35 mouse cellular contexts compared by ENCODE assay signal in the genomic region with DNA sequence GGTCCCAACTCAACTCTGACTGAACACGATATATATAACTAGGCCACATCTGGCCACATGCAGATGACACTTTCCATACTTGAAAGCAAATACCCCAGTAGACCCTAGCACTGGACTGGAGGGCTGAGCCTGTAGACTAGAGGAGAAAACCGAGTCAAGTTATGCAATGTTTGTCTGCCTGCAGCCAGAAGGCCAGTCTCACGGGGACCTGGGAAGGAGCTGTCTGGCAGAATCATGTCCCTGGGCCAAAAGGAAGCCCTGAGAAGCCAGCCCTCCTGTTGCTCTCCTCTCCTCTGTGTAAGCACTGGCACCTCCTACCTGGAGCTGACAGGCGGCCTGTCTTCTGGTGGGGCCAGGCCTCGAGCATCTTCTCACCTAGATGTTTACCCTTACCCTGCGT. TPM values are rescaled to one million over a fixed set of nuclear protein-coding genes. Genes with fewer than 3 reads are reported as not detected.
DNase-seq lines count a peak whose midpoint lies in the region; ATAC-seq lines count a peak whose summit lies in the region.
"Had no signal": no experiment of that assay in that cellular context is flagged by ENCODE, and none has a peak within 500 bp of the region (broad histone marks: within the 10 kb centered on the region; RNA-seq: fewer than 3 reads in every experiment).

No protein-coding gene starts in this region.

- 62% methylated on average over 6 of the region's 6 CpGs for WGBS in heart, embryonic 13.5 days
- 58% methylated on average over 6 of the region's 6 CpGs for WGBS in stomach, embryonic 15.5 days

- peak; percentile 49 for DNase-seq in adrenal gland, postnatal 14 days
- no peak for DNase-seq in adrenal gland, adult (ENCODE audit: inconsistent age in 2 of 2, low spot score in 1 of 2)
- DNase-seq in heart, postnatal 25 days (ENCODE audit: low spot score): no peak
- peak; percentile 65 for DNase-seq in adipocyte (ENCODE audit: low spot score)
- no peak for DNase-seq in spleen, adult 12 weeks (ENCODE audit: low spot score)
- DNase-seq: adrenal gland, postnatal 10 days; cerebellum, adult 11 months; cerebellum, adult 9-10 months; cerebellum, postnatal 36 days; kidney, adult 8-10 months; kidney, postnatal 14 days; layer of hippocampus, adult 9-11 months; lung, postnatal 4 days; midbrain, embryonic 14.5 days; retina, postnatal 1 day; right cerebral cortex, postnatal 14 days; thymus, adult 2 months; thymus, postnatal 36 days had no signal

- ATAC-seq in heart, embryonic 13.5 days (ENCODE audit: extremely low read depth, insufficient number of reproducible peaks, low FRiP score, low TSS enrichment): no peak
- no peak for ATAC-seq in stomach, embryonic 15.5 days (ENCODE audit: insufficient read depth, low FRiP score, low read depth)
- ATAC-seq in erythroid progenitor cell, adult 5-6 weeks (replicated peaks; ENCODE audit: low FRiP score, poor library complexity, severe bottlenecking): no peak
- ATAC-seq: activated CD4-positive, CD25-positive, alpha-beta regulatory T cell, adult 4 months; forebrain, embryonic 14.5 days; intestine, embryonic 16.5 days had no signal

- H3K9me3 ChIP-seq in heart, embryonic 13.5 days: no peaks in the 10 kb centered on the region
- H3K9me3 ChIP-seq in stomach, embryonic 15.5 days: no peaks in the 10 kb centered on the region
- H3K9me3 ChIP-seq: heart, embryonic 15.5 days; hindbrain, embryonic 15.5 days; megakaryocyte, embryonic 14.5 days had no signal

- H3K4me1 ChIP-seq in heart, embryonic 13.5 days: peaks cover 68% of the 10 kb centered on the region
- H3K4me1 ChIP-seq in stomach, embryonic 15.5 days: peaks cover 47% of the 10 kb centered on the region

- H3K36me3 ChIP-seq in heart, embryonic 13.5 days: no peaks in the 10 kb centered on the region
- no peaks in the 10 kb centered on the region for H3K36me3 ChIP-seq in stomach, embryonic 15.5 days
- H3K36me3 ChIP-seq: heart, embryonic 15.5 days; hindbrain, embryonic 15.5 days had no signal

- H3K27me3 ChIP-seq in heart, embryonic 13.5 days (replicated peaks): no peaks in the 10 kb centered on the region
- no peaks in the 10 kb centered on the region for H3K27me3 ChIP-seq in stomach, embryonic 15.5 days (replicated peaks)
- H3K27me3 ChIP-seq: CH12.LX; heart, embryonic 15.5 days; hindbrain, embryonic 15.5 days had no signal

- no peak overlapping the region for H3K27ac ChIP-seq in heart, embryonic 13.5 days (replicated peaks)
- 0 out of 2 replicates have a peak overlapping the region, but pooled peaks have one; percentile 5 for H3K27ac ChIP-seq in stomach, embryonic 15.5 days
- H3K27ac ChIP-seq: heart, embryonic 15.5 days; hindbrain, embryonic 15.5 days had no signal

- H3K4me3 ChIP-seq in heart, embryonic 13.5 days: no peak overlapping the region
- no peak overlapping the region for H3K4me3 ChIP-seq in stomach, embryonic 15.5 days (replicated peaks)
- H3K4me3 ChIP-seq: erythroblast, embryonic 14.5 days; heart, embryonic 15.5 days; hindbrain, embryonic 15.5 days; megakaryocyte, embryonic 14.5 days had no signal

- peak overlapping the region; percentile 25; the same call in 1 of the 2 replicates for H3K9ac ChIP-seq in heart, embryonic 13.5 days
- H3K9ac ChIP-seq in stomach, embryonic 15.5 days: no peak overlapping the region
- H3K9ac ChIP-seq: heart, embryonic 15.5 days; hindbrain, embryonic 15.5 days had no signal

- intact Hi-C loops in heart, postnatal 25 days (cut with DNase I): no loop called here

- H3K4me2 ChIP-seq in heart, embryonic 13.5 days: no peak overlapping the region
- no peak overlapping the region for H3K4me2 ChIP-seq in stomach, embryonic 15.5 days
- H3K4me2 ChIP-seq: heart, embryonic 15.5 days; hindbrain, embryonic 15.5 days had no signal

RNA-seq across cellular contexts. Expression of gene Sema4c, which starts 17.2 kb away (rescaled TPM):
- 20.7 and 27.9 TPM in 2 replicates for total RNA-seq in adrenal gland, postnatal 14 days (2021)
- 10.0 and 10.2 TPM in 2 replicates for polyA plus RNA-seq in heart, embryonic 13.5 days (2015; fragmentation: Nextera tagmentation; extraction: Ambion mirVana)
- total RNA-seq in heart, postnatal 25 days (2021): 10 to 100 TPM; 14.8 to 15.7 TPM
- polyA plus RNA-seq in stomach, embryonic 15.5 days (2015; fragmentation: Nextera tagmentation; extraction: Ambion mirVana): 13.6 and 15.0 TPM in 2 replicates
- not detected in 2 replicates for total RNA-seq in erythroid progenitor cell, adult 5-6 weeks (2015; ENCODE audit: low replicate concordance)
- 0.45 TPM in 1 of 2 replicates, not detected in the other for total RNA-seq in erythroid progenitor cell, adult 5-6 weeks (2017; ENCODE audit: low replicate concordance)

RNA-seq across cellular contexts. Expression of gene Ankrd39, which starts 28.1 kb away (rescaled TPM):
- 11.7 and 15.3 TPM in 2 replicates for total RNA-seq in adrenal gland, postnatal 14 days (2021)
- 23.6 and 27.2 TPM in 2 replicates for polyA plus RNA-seq in heart, embryonic 13.5 days (2015; fragmentation: Nextera tagmentation; extraction: Ambion mirVana)
- total RNA-seq in heart, postnatal 25 days (2021): 1 to 10 TPM; 5.6 to 8.1 TPM
- polyA plus RNA-seq in stomach, embryonic 15.5 days (2015; fragmentation: Nextera tagmentation; extraction: Ambion mirVana): 24.9 and 27.2 TPM in 2 replicates
- total RNA-seq in erythroid progenitor cell, adult 5-6 weeks (2015; ENCODE audit: low replicate concordance): not detected in 2 replicates
- 1.4 and 1.8 TPM in 2 replicates for total RNA-seq in erythroid progenitor cell, adult 5-6 weeks (2017; ENCODE audit: low replicate concordance)

RNA-seq across cellular contexts. Expression of gene Gm42417, which starts 36.1 kb away (rescaled TPM):
- 2.1 TPM in 1 of 2 replicates, not detected in the other for total RNA-seq in adrenal gland, postnatal 14 days (2021)
- not detected in 2 replicates for polyA plus RNA-seq in heart, embryonic 13.5 days (2015; fragmentation: Nextera tagmentation; extraction: Ambion mirVana)
- total RNA-seq in heart, postnatal 25 days (2021): 100 to 1,000 TPM; 112 to 186 TPM
- polyA plus RNA-seq in stomach, embryonic 15.5 days (2015; fragmentation: Nextera tagmentation; extraction: Ambion mirVana): not detected in 2 replicates
- total RNA-seq in erythroid progenitor cell, adult 5-6 weeks (2015; ENCODE audit: low replicate concordance): 0.42 TPM in 1 of 2 replicates, not detected in the other
- total RNA-seq in erythroid progenitor cell, adult 5-6 weeks (2017; ENCODE audit: low replicate concordance): 86.5 TPM in 1 of 2 replicates, not detected in the other
- total RNA-seq: ES-E14; liver, adult 2 months; monocyte, adult 5-6 weeks had no signal
- polyA plus RNA-seq: embryonic facial prominence, embryonic 14.5 days; erythroblast, embryonic 14.5 days; forebrain, embryonic 14.5 days; heart, embryonic 15.5 days; liver, adult 2 months; liver, embryonic 16.5 days; midbrain, embryonic 14.5 days; small intestine, adult 2 months; thymus, adult 2 months had no signal

RNA-seq across cellular contexts. Expression of gene Ankrd23, which starts 38.7 kb away (rescaled TPM):
- 8.9 and 9.7 TPM in 2 replicates for total RNA-seq in adrenal gland, postnatal 14 days (2021)
- polyA plus RNA-seq in heart, embryonic 13.5 days (2015; fragmentation: Nextera tagmentation; extraction: Ambion mirVana): 17.7 and 20.1 TPM in 2 replicates
- total RNA-seq in heart, postnatal 25 days (2021): 100 to 1,000 TPM; 215 to 337 TPM
- 19.5 and 20.5 TPM in 2 replicates for polyA plus RNA-seq in stomach, embryonic 15.5 days (2015; fragmentation: Nextera tagmentation; extraction: Ambion mirVana)
- 1.7 TPM in 1 of 2 replicates, not detected in the other for total RNA-seq in erythroid progenitor cell, adult 5-6 weeks (2015; ENCODE audit: low replicate concordance)
- not detected in 2 replicates for total RNA-seq in erythroid progenitor cell, adult 5-6 weeks (2017; ENCODE audit: low replicate concordance)

Comparison
In these comparisons a context has a peak if more than half of its experiments do, and no peak if none do; other contexts are left out.
1. DNase-seq: peak in adrenal gland, postnatal 14 days (single experiment) and adipocyte (single experiment); none in adrenal gland, adult (0 of 2), heart, postnatal 25 days (single experiment) and spleen, adult 12 weeks (single experiment).
2. RNA of gene Sema4c, which starts 17.2 kb away (total RNA-seq): 20.7 to 27.9 TPM in adrenal gland, postnatal 14 days and 14.8 to 15.7 TPM in heart, postnatal 25 days; 0.45 TPM in erythroid progenitor cell, adult 5-6 weeks; every median in the first group is over 10 times any median in the second.